Mouse (Mus musculus): Measurements from ENCODE around the gene Micu1.

DNA sequence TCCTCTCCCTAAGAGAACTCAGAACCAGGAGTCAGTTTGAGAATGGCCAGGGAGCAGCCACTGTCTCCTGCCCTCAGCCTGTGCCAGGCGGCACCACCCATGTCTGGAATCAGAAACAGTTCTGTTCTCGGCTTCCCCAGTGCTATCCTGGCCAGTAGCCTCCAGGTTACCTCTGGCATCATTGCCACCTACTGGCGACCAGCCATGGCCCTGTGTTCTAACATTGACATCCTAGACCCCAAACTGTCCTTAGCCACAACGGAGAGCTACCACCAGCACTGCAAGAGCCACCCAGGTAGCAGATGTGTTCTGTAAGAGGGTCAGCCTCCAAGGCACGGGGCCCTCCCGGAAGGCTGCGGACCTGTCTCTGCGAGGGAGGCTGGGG lies 200.3 kb downstream of the Micu1 start:
- TF ChIP-seq POLR2A (IDR thresholded peaks at IDR 0.05; ENCODE audit: borderline replicate concordance, insufficient read depth, low read length) = no peak
- no peak for TF ChIP-seq CTCF (IDR thresholded peaks at IDR 0.05; ENCODE audit: borderline replicate concordance, insufficient read depth, low read depth, low read length)

All from cerebellum, adult 2 months (tissue).